ENCODE assay signal across 25 mouse cellular contexts in the genomic region with DNA sequence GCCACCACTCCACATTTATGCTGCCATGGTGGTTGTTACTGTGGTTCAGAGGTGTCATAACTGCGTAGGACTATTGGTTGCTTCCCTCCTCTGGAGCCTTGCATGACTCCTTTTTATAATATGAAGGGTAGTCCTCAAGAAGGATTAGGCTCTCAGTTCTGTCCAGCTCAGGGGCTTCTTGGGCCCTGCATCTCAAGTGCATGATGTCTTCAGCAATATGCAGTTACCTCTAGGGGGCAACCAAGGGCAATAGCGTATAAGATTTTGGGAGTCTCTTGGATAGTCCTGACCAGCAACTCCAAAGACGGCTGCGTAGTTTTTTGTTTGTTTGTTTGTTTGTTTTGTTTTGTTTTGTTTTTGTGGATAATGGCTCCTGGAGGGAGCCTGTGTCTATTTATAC. TPM values are rescaled to one million over a fixed set of nuclear protein-coding genes. Genes with fewer than 3 reads are reported as not detected.
DNase-seq lines count a peak whose midpoint lies in the region; ATAC-seq and TF ChIP-seq lines count a peak whose summit lies in the region.
"Had no signal": no experiment of that assay in that cellular context is flagged by ENCODE, and none has a peak within 500 bp of the region (broad histone marks: within the 10 kb centered on the region; RNA-seq: fewer than 3 reads in every experiment).

No protein-coding gene starts in this region.

- TF ChIP-seq CTCF in layer of hippocampus, adult 2 months (conservative IDR thresholded peaks at IDR 0.05) = peak; percentile 58
- no peak for TF ChIP-seq CTCF in thymus, adult 2 months (IDR thresholded peaks at IDR 0.05; ENCODE audit: borderline replicate concordance, control insufficient read depth, extremely low read depth, insufficient read depth, low read length, poor library complexity)
- TF ChIP-seq CTCF in stomach, postnatal 0 days (IDR thresholded peaks at IDR 0.05; ENCODE audit: low read depth) = peak; percentile 3; the same call in 1 of the 2 replicates

- no peak for TF ChIP-seq EP300 in stomach, postnatal 0 days (optimal IDR thresholded peaks at IDR 0.05)

- H3K36me3 ChIP-seq in thymus, adult 2 months (ENCODE audit: control insufficient read depth, insufficient read depth, low read length) = peaks cover 7% of the 10 kb centered on the region
- no peaks in the 10 kb centered on the region for H3K36me3 ChIP-seq in stomach, postnatal 0 days (ENCODE audit: control insufficient read depth, insufficient read depth, low read length)
- H3K36me3 ChIP-seq in midbrain, embryonic 15.5 days (replicated peaks) = no peaks in the 10 kb centered on the region

- peak; percentile 7 for DNase-seq in CD4-positive, CD25-positive, alpha-beta regulatory T cell, adult 2 months (ENCODE audit: low read depth, low spot score)
- no peak for DNase-seq in layer of hippocampus, adult 2 months (ENCODE audit: low spot score in 2 of 2)
- DNase-seq in layer of hippocampus, adult 9-11 months = no peak
- DNase-seq in thymus, adult 2 months = peak; percentile 12
- DNase-seq in thymus, postnatal 10 days (ENCODE audit: low spot score in 2 of 2) = no peak
- no peak for DNase-seq in stomach, postnatal 0 days (ENCODE audit: low spot score)
- DNase-seq: adrenal gland, postnatal 10 days; cerebellum, adult 8-10 months; cerebellum, postnatal 36 days; embryo, embryonic 11 days; gastrocnemius, postnatal 25 days; heart, postnatal 4 days; kidney, postnatal 36 days; left cerebral cortex, postnatal 4 days; lung, adult 18-20 months; midbrain, embryonic 14.5 days had no signal

- no peaks in the 10 kb centered on the region for H3K9me3 ChIP-seq in stomach, postnatal 0 days (ENCODE audit: control insufficient read depth, low read length)
- no peaks in the 10 kb centered on the region for H3K9me3 ChIP-seq in midbrain, embryonic 15.5 days
- H3K9me3 ChIP-seq: limb, embryonic 15.5 days; neural tube, embryonic 13.5 days had no signal

- 98% methylated on average over 4 of the region's 4 CpGs for WGBS in thymus, adult 2 months
- 98% methylated on average over 4 of the region's 4 CpGs for WGBS in stomach, postnatal 0 days
- WGBS in midbrain, embryonic 15.5 days = 97% methylated on average over 4 of the region's 4 CpGs

- H3K4me1 ChIP-seq in thymus, adult 2 months (replicated peaks; ENCODE audit: control insufficient read depth, insufficient read depth, low read length) = no peaks in the 10 kb centered on the region
- H3K4me1 ChIP-seq in stomach, postnatal 0 days (replicated peaks; ENCODE audit: control insufficient read depth, insufficient read depth) = no peaks in the 10 kb centered on the region
- peaks cover 5% of the 10 kb centered on the region for H3K4me1 ChIP-seq in midbrain, embryonic 15.5 days

- no peak for TF ChIP-seq POLR2A in thymus, adult 2 months (IDR thresholded peaks at IDR 0.05; ENCODE audit: control insufficient read depth, extremely low read depth, insufficient read depth, low read length, poor library complexity)

- H3K27me3 ChIP-seq in thymus, adult 2 months (ENCODE audit: control insufficient read depth, insufficient read depth, low read length) = no peaks in the 10 kb centered on the region
- H3K27me3 ChIP-seq in stomach, postnatal 0 days (ENCODE audit: control insufficient read depth, insufficient read depth, low read length) = no peaks in the 10 kb centered on the region
- no peaks in the 10 kb centered on the region for H3K27me3 ChIP-seq in midbrain, embryonic 15.5 days (replicated peaks)
- H3K27me3 ChIP-seq: heart, embryonic 15.5 days; limb, embryonic 15.5 days; megakaryocyte, embryonic 14.5 days; neural tube, embryonic 13.5 days had no signal

- H3K9ac ChIP-seq in stomach, postnatal 0 days (ENCODE audit: low read length) = no peak overlapping the region
- H3K9ac ChIP-seq in midbrain, embryonic 15.5 days = no peak overlapping the region
- H3K9ac ChIP-seq: heart, embryonic 15.5 days; hindbrain, embryonic 14.5 days; limb, embryonic 15.5 days; neural tube, embryonic 13.5 days had no signal

- H3K4me2 ChIP-seq in stomach, postnatal 0 days (replicated peaks; ENCODE audit: low read depth) = no peak overlapping the region
- no peak overlapping the region for H3K4me2 ChIP-seq in midbrain, embryonic 15.5 days
- H3K4me2 ChIP-seq: heart, embryonic 15.5 days; hindbrain, embryonic 14.5 days; limb, embryonic 15.5 days; neural tube, embryonic 13.5 days had no signal

- no peak overlapping the region for H3K27ac ChIP-seq in layer of hippocampus, adult 2 months
- H3K27ac ChIP-seq in thymus, adult 2 months (ENCODE audit: control insufficient read depth, insufficient read depth, low read length) = no peak overlapping the region
- H3K27ac ChIP-seq in stomach, postnatal 0 days (replicated peaks) = no peak overlapping the region
- no peak overlapping the region for H3K27ac ChIP-seq in midbrain, embryonic 15.5 days
- H3K27ac ChIP-seq: heart, embryonic 15.5 days; hindbrain, embryonic 14.5 days; limb, embryonic 15.5 days; neural tube, embryonic 13.5 days had no signal

- no peak for ATAC-seq in CD4-positive, CD25-positive, alpha-beta regulatory T cell, adult 4 months
- no peak for ATAC-seq in stomach, postnatal 0 days (ENCODE audit: low FRiP score, low TSS enrichment)
- ATAC-seq in midbrain, embryonic 15.5 days (replicated peaks) = no peak
- ATAC-seq: forebrain, embryonic 14.5 days; intestine, embryonic 16.5 days had no signal

- H3K4me3 ChIP-seq in layer of hippocampus, adult 2 months = no peak overlapping the region
- no peak overlapping the region for H3K4me3 ChIP-seq in thymus, adult 2 months (ENCODE audit: control insufficient read depth, insufficient read depth, low read length)
- no peak overlapping the region for H3K4me3 ChIP-seq in stomach, postnatal 0 days (ENCODE audit: low read depth, low read length)
- H3K4me3 ChIP-seq in midbrain, embryonic 15.5 days = no peak overlapping the region
- H3K4me3 ChIP-seq: heart, embryonic 15.5 days; limb, embryonic 15.5 days; megakaryocyte, embryonic 14.5 days; neural tube, embryonic 13.5 days had no signal

RNA-seq across cellular contexts. Expression of a gene that starts 7.5 kb away (rescaled TPM):
- polyA plus RNA-seq in CD4-positive, CD25-positive, alpha-beta regulatory T cell, adult 4 months (2017; shearing (Covaris generic)) = 10 to 100 TPM in 1 of 2 experiments, 1 to 10 TPM in 1; 7.9 to 18.3 TPM
- 10 to 100 TPM; 91.7 to 92.2 TPM for total RNA-seq in layer of hippocampus, adult 2 months (2021)
- polyA plus RNA-seq in thymus, adult 2 months (2012; rRNA removed) = 23.0 and 30.6 TPM in 2 replicates
- polyA plus RNA-seq in stomach, postnatal 0 days (2015; fragmentation: Nextera tagmentation; extraction: Ambion mirVana) = 79.5 and 85.9 TPM in 2 replicates
- 330 and 345 TPM in 2 replicates for polyA plus RNA-seq in midbrain, embryonic 15.5 days (2015; fragmentation: Nextera tagmentation; extraction: Ambion mirVana)

Comparison
In these comparisons a context has a peak if more than half of its experiments do, and no peak if none do; other contexts are left out.
1. DNase-seq: peak in CD4-positive, CD25-positive, alpha-beta regulatory T cell, adult 2 months (single experiment) and thymus, adult 2 months (single experiment); none in layer of hippocampus, adult 2 months (0 of 2), layer of hippocampus, adult 9-11 months (single experiment), thymus, postnatal 10 days (0 of 2) and stomach, postnatal 0 days (single experiment).